Mouse (Mus musculus) MEL (cell line): ENCODE results near the gene Gramd4. TPM values are rescaled to one million over a fixed set of nuclear protein-coding genes. Genes with fewer than 3 reads are reported as not detected.

Experiments used
- polyA plus RNA-seq, 2 experiments: library from polyadenylated mRNA; stranded (reverse) in 1 of 2; unstranded in 1 of 2; fragments of >175 nt in 1 of 2; fragments of >200 nt in 1 of 2; gene quantifications; 2 replicates each; pipeline versions ENCODE4 v1.2.1 to v1.2.4; 2012; ENCODE audit warnings: low replicate concordance in 2 of 2, low read depth in 1 of 2; ENCODE audit not compliant: insufficient read length in 2 of 2, insufficient read depth in 1 of 2, missing spikeins in 1 of 2
- total RNA-seq: library from RNA; depleted of rRNA; stranded (reverse); fragments of 300-350 nt; gene quantifications from 2 replicates; pipeline ENCODE4 v1.2.3, GENCODE M21; 2012; rRNA removed

Gene Gramd4
- total and polyA plus RNA-seq, 3 experiments, result 35.2 to 43.1 (median 38.0) TPM

Other genes with a start within 250 kb of the Gramd4 start
- gene Cdpf1, start 246.0 kb upstream of the Gramd4 start, total RNA-seq, result 30.5 and 34.4 TPM in 2 replicates
- gene Cdpf1, start 246.0 kb upstream of the Gramd4 start, polyA plus RNA-seq, result 10 to 100 TPM in 1 of 2 experiments, not detected in 1; 44.0 TPM
- 0.20 and 0.27 TPM in 2 replicates for gene Pkdrej, start 236.0 kb upstream of the Gramd4 start, total RNA-seq
- gene Pkdrej, start 236.0 kb upstream of the Gramd4 start, polyA plus RNA-seq, result under 1 TPM in 1 of 2 experiments, not detected in 1; 0.56 TPM
- 1.8 and 2.1 TPM in 2 replicates for gene Ttc38, start 225.4 kb upstream of the Gramd4 start, total RNA-seq
- gene Ttc38, start 225.4 kb upstream of the Gramd4 start, polyA plus RNA-seq, result 1 to 10 TPM in 1 of 2 experiments, not detected in 1; 4.2 TPM
- gene Gtse1, start 197.9 kb upstream of the Gramd4 start, total RNA-seq, result 22.6 and 24.1 TPM in 2 replicates
- 10 to 100 TPM in 1 of 2 experiments, not detected in 1; 38.3 TPM for gene Gtse1, start 197.9 kb upstream of the Gramd4 start, polyA plus RNA-seq
- gene Trmu, start 178.4 kb upstream of the Gramd4 start, total RNA-seq, result 19.1 and 21.9 TPM in 2 replicates
- gene Trmu, start 178.4 kb upstream of the Gramd4 start, polyA plus RNA-seq, result 10 to 100 TPM in 1 of 2 experiments, not detected in 1; 22.2 TPM
- 0.12 and 0.16 TPM in 2 replicates for gene Celsr1, start 23.9 kb upstream of the Gramd4 start, total RNA-seq
- under 1 TPM in 1 of 2 experiments, not detected in 1; 0.42 TPM for gene Celsr1, start 23.9 kb upstream of the Gramd4 start, polyA plus RNA-seq
- gene Cerk, start 128.4 kb downstream of the Gramd4 start, total RNA-seq, result 3.8 and 4.1 TPM in 2 replicates
- gene Cerk, start 128.4 kb downstream of the Gramd4 start, polyA plus RNA-seq, result 1 to 10 TPM in 1 of 2 experiments, not detected in 1; 9.5 TPM
- 15.1 and 15.9 TPM in 2 replicates for gene Tbc1d22a, start 156.8 kb downstream of the Gramd4 start, total RNA-seq
- 10 to 100 TPM in 1 of 2 experiments, not detected in 1; 21.1 TPM for gene Tbc1d22a, start 156.8 kb downstream of the Gramd4 start, polyA plus RNA-seq